Mouse (Mus musculus) thymus, adult 18-20 months (tissue): Measurements from ENCODE around the gene Map3k14.
A peak's percentile ranks its signal among the peaks of the same experiment; 100 is the strongest.

Source experiments
- DNase-seq, 2 experiments: peaks; one replicate each; pipeline ENCODE4 v3.0.0; 2022; ENCODE audit warnings: mixed read lengths in 2 of 2

The Map3k14 gene

DNA sequence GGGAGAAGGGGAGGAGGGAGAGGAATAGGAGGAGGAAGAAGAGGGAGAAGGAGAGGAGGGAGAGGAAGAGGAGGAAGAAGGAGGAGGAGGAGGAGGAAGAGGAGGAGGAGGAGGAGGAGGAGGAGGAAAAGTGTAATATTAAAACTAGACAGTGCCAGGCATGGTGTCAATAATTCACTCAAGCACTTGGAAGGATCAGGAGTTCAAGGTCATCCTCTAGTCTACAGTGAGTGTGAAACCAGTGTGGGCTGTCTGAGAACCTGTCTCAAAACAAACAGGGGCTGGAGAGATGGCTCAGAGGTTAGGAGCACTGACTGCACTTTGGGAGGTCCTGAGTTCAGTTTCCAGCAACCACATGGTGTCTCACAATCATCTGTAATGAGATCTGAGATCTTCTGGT is 64.9 kb downstream of the Map3k14 start:
- no peak for DNase-seq

DNA sequence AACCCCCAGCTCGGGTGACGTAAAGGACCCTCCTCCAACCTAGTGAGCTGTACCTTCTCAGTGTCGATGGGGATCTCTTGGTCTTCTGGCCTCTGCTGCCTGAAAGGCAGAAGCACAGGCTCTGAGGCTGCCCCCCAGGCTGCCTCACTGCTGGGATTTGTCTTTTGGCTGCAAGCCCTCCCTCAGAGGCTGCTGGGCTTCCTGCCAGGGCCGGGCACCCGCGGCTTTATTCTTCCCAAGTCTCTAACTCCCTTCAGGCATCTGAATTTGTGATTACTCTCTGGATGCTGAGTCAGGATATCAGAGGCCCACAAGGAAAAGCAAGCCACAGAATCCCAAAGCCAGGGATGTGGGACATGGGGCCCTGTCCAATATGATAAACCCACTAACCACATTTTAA is 65.6 kb downstream of the Map3k14 start:
- DNase-seq, result no peak

DNA sequence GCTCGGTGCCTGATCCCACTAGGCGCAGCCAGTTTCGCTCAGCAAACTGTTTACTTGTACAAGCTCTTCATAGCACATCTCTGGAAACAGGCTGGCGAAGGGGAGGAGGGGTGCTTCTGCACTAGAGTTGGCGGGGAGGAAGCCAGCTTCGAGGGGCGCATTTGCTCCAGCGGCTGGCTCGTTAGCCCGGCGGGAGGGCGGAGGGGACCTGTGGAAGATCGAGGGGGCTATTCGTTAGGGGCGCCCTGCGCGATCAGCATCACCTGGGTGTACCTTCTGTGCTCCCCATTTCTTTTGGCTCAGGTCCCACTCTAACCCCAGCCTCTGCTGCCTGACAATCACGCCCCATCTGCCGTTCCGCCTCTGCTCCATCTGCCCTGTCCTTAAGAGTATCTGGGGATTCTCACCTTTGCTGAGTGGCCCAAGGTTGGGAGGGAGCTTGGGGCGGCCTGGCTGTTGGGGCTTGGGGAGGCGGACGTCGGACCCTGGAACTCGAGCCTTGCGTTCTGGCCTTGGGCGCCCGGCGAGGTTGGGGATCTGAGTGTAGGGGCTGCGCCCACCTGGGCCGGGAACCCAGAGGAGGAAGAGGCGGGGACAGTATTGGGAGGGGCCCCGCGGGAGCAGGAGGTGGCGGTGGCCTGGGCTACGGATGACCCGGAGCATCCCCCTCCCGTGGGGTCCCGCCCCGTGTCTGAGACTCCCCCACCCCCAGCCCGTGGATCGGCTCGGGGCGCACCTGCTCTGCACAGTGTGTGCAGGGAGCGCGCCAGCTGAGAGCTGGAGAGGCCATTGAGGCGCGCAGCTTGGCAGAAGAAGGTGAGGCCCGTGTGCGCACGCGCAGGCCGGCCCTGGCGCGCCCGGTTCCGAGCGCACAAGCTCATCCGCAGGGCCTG is 68.1 kb downstream of the Map3k14 start:
- no peak for DNase-seq

DNA sequence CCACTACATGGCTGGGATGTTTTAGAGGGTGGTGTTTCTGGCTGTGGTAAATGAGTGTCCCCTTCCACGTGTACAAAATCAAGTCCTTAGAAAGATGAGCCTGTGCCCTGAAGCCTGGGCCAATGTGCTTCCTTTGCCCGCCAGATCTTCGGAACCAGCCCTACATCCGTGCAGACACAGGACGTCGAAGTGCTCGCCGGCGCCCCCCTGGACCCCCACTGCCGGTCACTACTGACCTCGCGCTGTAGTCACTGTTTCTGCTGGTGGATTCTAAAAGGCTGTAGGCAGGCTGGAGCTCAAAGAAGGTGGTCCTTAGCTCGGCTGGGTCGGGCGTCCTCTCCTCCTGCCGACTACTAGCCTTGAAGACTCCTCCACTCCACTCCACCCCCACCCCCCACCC is 68.9 kb downstream of the Map3k14 start:
- no peak for DNase-seq

DNA sequence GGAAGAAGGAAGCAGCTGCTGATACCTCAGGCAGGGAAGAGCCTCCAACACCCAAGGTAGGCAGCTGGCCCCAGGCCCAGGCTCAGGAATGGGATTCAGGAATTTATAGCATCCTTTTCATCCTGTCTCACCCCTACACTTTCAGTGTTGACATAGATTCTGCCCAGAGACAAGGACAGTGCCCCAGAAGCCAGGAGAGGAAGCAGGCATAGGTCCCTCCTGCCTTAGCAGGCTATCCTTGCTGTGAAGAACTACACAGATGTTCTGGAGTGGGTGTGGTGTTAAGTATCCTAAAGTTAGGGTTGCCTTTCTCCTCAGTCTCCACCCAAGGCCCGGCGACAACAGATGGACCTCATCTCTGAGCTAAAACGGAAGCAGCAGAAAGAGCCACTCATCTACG is 69.9 kb downstream of the Map3k14 start:
- DNase-seq, result no peak

DNA sequence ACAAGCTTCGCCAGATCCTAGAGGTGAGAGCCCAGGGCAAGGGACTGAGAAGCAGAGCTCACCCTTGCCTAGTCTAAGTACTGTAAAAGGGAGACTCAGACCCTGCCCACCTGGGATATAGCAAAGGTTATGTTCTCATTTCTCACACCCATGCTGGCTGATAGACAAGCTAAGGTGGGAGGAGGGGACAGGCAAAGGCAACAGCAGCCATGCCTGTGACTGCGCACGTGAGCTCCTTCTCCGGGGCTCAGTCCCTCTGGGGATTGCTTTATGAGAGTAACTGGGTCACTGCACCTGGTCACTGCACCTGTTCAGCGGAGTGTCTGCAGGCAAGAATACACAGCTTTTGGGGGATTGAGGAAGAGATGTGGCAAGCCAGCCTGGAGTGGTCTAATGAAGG is 71.6 kb downstream of the Map3k14 start:
- no peak for DNase-seq

DNA sequence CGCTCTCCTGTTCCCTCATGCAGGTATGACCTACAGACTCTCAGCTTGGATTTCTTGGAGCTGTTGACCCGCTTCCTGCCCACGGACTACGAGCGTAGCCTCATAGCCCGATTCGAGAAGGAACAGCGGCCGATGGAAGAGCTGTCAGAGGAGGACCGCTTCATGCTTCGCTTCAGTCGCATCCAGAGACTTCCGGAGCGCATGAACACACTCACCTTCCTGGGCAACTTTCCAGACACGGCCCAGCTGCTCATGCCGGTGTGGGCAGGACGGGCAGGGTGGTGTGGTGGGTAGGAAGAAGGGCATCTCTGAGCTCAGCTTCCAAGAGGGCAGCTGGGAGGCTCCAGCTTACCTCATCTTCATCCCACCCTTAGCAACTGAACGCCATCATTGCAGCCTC is 72.0 kb downstream of the Map3k14 start:
- DNase-seq, result no peak

DNA sequence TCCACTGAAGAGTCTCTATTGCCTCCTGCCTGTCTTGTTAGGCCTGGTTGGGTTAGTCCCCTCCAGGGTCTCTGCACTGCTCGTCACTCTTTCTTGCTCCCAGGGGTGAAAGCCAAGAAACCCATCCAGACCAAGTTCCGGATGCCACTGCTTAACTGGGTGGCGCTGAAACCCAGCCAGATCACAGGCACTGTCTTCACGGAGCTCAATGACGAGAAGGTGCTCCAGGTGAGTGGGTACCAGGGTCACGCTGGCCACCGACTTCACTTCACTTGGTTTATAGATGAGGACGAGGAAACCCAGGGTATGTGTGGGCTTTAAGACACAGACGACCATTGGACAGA is 73.5 kb downstream of the Map3k14 start:
- no peak for DNase-seq

DNA sequence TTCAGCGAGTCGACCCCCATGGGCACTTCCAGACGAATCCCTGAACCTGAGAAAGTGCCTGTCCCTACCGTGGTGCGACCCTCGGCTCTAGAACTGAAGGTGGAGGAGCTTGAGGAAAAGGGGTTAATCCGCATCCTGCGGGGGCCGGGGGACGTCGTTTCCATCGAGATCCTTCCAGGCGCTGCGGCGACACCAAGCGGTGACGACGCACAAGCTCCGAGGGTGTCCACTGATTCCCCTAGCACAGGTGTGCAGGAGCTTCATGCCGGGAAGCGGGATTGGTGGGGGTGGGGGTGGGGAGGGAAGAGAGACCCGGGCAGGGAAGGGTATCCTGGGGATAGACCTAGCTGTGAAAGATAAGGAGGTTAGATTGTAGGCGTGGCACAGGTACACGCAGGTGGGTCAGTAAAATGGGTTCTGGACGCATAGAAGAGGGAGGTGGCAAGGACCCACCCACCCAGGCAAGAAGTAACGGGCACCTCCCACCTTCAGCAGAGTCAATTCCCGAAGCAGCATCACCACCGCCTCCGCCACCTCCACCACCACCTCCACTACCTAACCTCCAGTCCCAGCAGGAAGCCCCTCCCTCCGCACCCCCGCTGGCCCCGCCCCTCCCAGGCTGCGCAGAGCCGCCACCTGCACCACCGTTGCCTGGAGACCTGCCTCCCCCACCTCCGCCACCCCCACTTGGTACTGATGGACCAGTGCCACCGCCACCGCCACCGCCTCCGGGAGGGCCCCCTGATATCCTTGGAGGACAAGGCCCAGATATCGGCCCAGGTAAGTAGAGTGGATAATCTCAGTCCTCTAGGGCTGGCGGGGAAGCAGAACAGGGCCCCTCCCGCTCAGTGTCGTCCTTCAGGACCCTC is 74.1 kb downstream of the Map3k14 start:
- no peak for DNase-seq

DNA sequence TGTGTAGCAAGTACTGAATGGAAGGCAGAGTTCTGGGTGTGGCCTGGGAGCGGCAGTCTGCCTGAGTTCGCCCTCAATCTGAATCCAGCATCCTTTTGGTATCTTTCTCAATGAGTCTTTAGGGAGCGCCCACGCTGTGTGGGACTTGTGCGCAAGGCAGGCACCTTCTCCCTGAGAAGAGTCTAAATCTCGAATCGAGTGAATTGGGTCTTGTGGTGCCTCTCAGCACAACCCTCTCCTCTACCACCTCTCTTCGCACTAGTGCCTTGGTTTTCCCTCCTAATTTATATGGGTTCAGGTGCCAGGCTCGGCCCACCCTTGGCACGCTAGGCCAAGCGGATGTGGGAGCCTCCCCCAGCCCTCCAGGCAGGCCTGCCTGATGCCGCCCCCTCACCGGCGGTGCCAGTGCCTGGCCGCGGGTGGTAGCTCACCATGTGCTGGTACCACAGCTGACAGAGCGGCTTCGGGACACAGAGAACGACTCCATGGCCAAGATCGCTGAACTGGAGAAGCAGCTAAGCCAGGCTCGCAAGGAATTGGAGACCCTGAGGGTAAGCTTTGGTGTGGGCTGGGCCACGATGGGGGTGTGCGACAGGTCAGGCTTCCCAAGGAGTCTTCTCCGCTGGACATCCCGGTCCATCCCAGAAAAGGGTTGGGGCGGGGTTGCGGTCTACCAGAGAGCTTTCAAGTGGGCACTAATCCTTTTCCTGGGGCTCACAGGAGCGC is 74.9 kb downstream of the Map3k14 start:
- DNase-seq, result no peak

DNA sequence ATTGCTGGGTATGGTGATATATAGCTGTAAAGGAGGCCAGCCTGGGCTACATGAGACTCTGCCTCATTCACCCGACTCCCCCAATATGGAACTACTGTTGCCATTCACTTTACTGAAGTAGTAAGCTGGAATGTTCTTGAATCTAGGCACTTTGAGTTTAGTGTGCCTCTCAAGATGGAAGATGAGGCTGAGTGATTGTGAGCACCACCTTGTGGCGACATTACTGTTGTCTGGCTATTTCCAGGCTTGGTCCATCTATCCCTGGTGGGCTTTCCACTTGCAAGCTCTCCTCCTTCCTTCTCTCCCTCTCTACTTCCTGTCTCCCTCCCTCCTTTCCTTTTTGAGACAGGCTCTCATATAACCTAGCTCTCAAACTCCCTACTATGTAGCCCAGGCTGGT is 82.4 kb downstream of the Map3k14 start:
- peak in 1 of 2 experiments; percentile 23 for DNase-seq

DNA sequence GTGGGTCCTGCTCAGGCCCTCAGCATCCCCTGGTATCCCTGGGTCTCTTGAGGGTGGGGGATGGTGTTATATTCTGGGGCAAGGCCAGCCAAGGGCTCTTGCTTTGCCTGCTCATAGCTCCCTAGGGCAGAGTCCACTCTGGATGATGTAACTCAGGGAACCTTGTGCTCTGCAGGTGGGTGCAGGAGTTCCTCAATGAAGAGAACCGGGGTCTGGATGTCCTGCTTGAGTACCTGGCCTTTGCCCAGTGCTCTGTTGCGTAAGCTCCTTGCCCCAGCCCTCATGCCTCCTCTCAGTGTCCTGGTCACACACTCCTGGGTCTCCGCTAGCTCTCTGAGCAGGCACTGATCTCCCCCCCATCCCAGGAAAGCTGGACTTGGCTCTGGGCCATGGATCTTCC is 85.4 kb downstream of the Map3k14 start:
- no peak for DNase-seq

DNA sequence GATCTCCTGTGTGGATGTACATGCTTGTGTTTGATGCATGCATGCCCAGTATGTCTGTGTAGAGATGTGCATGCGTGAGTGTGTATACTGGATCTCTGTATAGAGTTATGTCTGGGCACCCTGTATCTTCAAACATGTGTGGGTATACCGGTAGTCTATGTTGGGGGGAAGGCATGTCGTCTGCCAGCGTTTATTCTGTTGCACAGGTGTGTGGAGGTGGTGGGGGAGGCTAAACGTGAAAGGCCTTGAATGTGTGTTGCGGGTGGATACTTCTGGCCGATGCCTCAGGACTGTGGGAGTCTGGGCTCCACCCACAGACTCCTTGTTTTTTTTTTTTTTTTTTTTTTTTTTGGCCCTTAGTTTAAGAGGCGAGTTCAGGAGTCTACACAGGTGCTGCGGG is 85.9 kb downstream of the Map3k14 start:
- no peak for DNase-seq

DNA sequence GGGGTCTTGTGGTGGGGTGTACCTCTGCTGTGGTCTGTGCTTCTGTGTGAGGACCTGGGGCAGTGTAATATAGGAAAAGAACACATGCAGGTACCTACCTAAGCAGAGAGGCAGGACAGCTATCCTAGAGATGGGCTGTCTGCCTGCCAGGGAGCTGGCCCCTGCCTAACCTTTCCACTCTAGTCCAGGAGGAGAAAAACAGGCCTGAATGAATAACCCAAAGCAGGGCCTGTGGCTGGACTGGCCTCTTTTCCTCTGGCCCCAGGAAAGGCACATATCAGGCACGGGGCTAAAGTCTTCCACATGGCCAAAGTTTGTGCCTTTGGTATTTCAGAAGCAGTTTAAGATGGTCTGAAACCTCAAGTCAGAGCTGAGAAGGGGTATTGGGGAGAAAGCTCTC is 86.8 kb downstream of the Map3k14 start:
- no peak for DNase-seq

DNA sequence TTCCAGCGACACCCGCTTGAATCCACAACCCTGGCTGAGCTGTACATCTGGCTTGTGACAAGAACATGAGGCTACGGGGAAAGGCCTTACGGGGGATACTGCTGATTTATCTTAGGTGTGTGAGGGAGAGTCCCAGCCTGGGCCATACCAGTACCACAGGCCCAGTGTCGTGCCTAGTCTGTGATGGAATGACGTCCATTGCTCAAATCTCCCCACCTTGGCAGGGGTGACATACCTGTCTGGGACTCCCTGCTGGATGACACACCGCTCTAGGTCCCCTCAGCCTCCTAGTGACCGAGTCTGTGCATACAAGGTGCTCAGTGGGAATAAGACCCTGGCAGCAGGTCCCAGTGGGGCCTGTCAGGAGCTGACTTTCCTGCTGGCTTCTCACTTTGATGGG is 88.5 kb downstream of the Map3k14 start:
- no peak for DNase-seq

DNA sequence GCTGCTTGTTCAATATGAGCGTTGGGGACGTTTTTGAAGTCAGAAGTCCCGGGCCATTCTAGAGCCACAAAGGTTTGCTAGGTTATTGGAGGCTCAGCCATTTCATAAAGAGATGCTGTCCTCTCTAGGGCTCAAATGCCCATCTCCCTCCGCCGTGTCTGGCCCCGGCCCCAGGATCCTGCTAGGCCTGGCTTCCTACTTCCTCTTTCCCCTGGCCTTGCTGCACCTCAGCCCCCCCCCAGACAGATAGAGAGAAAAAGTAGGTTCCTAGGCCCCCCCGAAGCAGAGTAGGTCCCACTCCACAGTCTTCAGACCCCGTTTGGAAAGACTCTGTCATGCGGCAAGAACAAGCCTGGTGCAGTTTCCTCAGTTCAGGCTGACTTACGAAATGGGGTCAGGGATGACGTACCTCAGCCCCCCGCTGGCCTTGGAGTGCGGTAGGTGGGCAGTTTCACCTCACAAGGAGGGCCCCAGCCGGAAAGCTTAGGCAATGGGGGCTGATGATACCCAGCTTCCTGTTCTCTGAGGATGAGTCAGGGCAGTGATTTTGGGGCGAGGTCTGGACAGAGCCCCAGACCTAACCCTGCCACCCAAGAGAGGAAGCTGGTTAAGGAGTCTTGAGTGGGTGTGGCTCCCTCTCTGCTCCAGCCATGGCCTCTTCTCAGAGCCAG is 89.3 kb downstream of the Map3k14 start:
- no peak for DNase-seq

DNA sequence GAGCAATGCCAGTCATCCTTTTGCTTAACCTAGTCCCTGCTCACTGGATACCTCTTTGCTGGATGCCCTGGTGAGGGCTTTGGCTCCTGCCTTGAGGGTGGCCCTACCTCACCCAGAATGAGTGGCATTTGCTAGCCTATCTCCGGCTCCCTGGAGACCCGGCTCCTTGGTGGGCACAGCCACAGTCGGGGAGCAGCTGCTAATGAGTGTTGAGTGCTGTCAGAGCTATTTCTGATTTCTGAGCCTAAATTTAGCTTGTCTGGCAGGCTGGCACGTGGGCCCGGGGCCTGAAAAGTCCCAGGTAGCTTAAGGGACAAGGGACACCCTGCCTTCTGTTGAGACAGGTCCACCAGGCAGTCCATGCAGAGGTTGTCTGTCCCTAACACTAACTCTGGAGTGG is 90.1 kb downstream of the Map3k14 start:
- no peak for DNase-seq

DNA sequence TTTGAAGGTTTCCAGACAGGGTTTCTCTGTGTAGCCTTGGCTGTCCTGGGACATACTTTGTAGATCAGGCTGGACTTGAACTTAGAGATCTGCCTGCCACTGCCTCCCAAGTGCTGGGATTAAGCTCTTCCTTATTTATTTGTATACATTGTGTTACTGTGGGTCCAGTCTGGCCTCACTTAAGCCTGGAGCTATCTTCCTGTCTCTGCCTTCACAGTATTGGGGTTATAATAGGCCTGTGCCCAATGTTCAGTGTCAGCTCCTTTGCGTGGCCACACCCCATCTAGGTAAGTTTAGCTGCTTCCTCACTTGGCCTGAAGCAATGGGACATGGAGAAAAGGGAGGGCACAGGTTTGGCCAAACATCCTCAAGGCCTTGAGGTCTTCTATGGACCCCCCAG is 90.8 kb downstream of the Map3k14 start:
- no peak for DNase-seq

DNA sequence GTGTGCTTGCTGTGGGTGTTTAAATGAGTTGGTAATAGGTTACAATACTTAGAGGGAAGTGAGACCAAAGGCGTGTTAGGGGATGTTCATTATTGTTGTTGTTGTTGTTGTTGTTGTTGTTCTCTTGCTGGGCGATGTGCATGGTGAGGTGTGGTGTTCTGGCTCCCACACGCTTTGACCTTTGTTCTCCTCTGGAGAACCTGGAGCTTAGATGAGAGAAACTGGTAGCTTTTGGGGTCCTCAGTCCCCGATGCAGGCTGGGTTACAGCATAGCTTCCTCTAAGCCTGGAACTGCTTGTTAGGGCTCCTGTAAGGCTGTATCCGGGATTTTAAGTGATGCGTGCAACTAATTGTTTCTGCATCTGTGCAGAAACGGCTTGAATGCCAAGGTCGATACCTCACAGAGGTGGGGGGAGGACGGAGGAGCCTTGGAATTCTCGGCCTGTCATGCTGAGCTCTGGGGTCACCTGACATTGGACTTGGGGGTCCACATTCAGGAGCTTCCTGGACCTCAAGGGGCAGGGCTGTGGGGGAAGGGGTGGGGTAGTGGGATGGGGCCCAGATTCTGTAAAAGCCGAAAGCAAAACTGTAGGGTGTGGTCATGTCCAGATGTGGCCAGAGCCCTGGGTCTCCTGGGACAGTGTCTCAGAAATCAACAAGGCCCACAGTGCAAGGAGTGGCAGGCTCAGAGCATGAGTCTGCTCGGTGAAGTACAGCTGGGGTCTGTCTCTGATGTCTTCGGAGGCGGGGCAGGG is 91.4 kb downstream of the Map3k14 start:
- peak in 1 of 2 experiments; percentile 31 for DNase-seq

DNA sequence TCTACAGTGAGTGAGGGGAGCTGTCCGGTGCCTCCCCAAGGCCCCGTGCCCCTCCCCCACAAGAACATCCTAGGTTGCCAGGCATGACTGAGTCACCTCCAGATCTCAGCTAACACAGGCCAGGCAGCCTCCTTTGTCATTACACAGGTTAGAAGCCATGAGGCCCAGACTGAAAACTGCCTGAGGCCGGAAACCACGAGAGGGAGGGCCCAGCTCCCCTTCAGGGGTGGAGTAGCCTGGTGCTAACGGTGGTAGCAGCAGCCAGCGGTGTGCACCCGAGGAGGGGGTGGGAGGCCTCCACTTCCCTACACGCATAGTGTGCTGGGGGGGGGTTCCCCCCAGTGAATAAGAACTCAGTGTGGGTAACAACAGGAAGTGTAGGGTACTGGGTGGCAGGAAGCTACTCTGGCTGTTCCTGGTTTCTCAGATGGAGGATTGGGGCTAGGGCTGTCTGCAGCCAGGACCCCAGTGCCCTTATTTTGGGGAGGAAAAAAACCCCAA is 92.3 kb downstream of the Map3k14 start:
- DNase-seq, result peak; percentile 95 to 97

DNA sequence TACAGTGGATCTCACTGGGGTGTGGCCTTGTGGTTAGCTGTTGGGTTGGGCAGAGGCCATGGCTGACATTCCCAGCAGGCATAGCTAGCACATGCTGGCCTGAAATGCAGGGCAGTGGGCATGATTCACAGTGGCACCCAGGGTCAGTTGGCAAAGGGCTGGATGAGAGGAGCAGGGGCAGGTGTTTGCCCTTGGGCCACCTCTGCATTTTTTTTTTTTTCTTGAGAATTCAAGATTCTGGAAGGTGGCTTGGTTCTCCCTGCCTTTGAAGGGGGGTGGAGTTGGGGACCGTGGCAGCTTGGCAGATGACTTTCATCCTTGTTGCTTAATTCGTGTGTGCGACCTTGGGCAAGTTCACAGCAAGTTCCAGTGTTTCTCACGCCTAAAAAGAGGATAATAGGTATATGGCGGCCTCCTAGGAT is 92.8 kb downstream of the Map3k14 start:
- DNase-seq, result peak in 1 of 2 experiments; percentile 38
